Mouse (Mus musculus) myocyte (in vitro differentiated cells): Measurements from ENCODE around the gene 1810010H24Rik. TPM values are rescaled to one million over a fixed set of nuclear protein-coding genes. Genes with fewer than 3 reads are reported as not detected.

ENCODE experiments used
- H3K27me3 ChIP-seq: one replicate; pipeline ENCODE4 v1.6.1; 2011; ENCODE audit not compliant: control insufficient read depth, insufficient read depth, insufficient read length
- H3K36me3 ChIP-seq: one replicate; pipeline ENCODE4 v1.6.1; 2011; ENCODE audit not compliant: control insufficient read depth, insufficient read depth
- H3K4me2 ChIP-seq: one replicate; pipeline ENCODE4 v1.6.1; 2011; ENCODE audit warnings: low read depth, control low read depth
- H3K4me3 ChIP-seq: one replicate; pipeline ENCODE4 v1.5.1; 2011; ENCODE audit warnings: mild to moderate bottlenecking, control low read depth, moderate library complexity
- H3K79me2 ChIP-seq: one replicate; pipeline ENCODE4 v1.6.1; 2011; ENCODE audit not compliant: control insufficient read depth, insufficient read depth
- H3ac ChIP-seq: one replicate; pipeline ENCODE4 v1.6.1; 2011; ENCODE audit not compliant: control insufficient read depth, insufficient read length
- CEBPB ChIP-seq: IDR thresholded peaks from 2 replicates; pipeline ENCODE4 v1.6.1; 2011; ENCODE audit warnings: mild to moderate bottlenecking, moderate library complexity; ENCODE audit not compliant: poor library complexity, insufficient read depth, severe bottlenecking
- E2F4 ChIP-seq: IDR thresholded peaks from one replicate; pipeline ENCODE4 v1.6.1; 2011; ENCODE audit warnings: mild to moderate bottlenecking, control low read depth, moderate library complexity; ENCODE audit not compliant: insufficient read depth
- MAX ChIP-seq: IDR thresholded peaks from one replicate; pipeline ENCODE4 v1.6.1; 2011; ENCODE audit warnings: low read depth, mild to moderate bottlenecking, control low read depth
- MYOD1 ChIP-seq, 3 experiments: IDR thresholded peaks; one replicate each; pipeline ENCODE4 v1.6.1; 2011; ENCODE audit warnings: control low read depth in 2 of 3, low read depth in 2 of 3, mild to moderate bottlenecking in 2 of 3, moderate library complexity in 1 of 3; ENCODE audit not compliant: insufficient read length in 2 of 3, control insufficient read depth in 1 of 3
- MYOG ChIP-seq, 3 experiments: IDR thresholded peaks; one replicate each; pipeline ENCODE4 v1.6.1; 2011; ENCODE audit warnings: control low read depth in 2 of 3, low read depth in 2 of 3, mild to moderate bottlenecking in 2 of 3; ENCODE audit not compliant: insufficient read length in 2 of 3, control insufficient read depth in 1 of 3, insufficient read depth in 1 of 3
- POLR2A ChIP-seq: IDR thresholded peaks from one replicate; pipeline ENCODE4 v1.6.1; 2011; ENCODE audit warnings: low read depth, mild to moderate bottlenecking, control low read depth, moderate library complexity; ENCODE audit not compliant: insufficient read length
- POLR2AphosphoS2 ChIP-seq: IDR thresholded peaks from one replicate; pipeline ENCODE4 v1.6.1; 2011; ENCODE audit warnings: low read depth, control low read depth; ENCODE audit not compliant: insufficient read length
- REST ChIP-seq: IDR thresholded peaks from one replicate; pipeline ENCODE4 v1.6.1; 2011; ENCODE audit warnings: mild to moderate bottlenecking, control low read depth, moderate library complexity; ENCODE audit not compliant: insufficient read depth, insufficient read length
- SRF ChIP-seq: IDR thresholded peaks from one replicate; pipeline ENCODE4 v1.6.1; 2011; ENCODE audit warnings: low read depth; ENCODE audit not compliant: control insufficient read depth, insufficient read length
- TCF12 ChIP-seq: IDR thresholded peaks from one replicate; pipeline ENCODE4 v1.6.1; 2011; ENCODE audit warnings: mild to moderate bottlenecking, control low read depth; ENCODE audit not compliant: poor library complexity, insufficient read depth, severe bottlenecking
- TCF3 ChIP-seq: IDR thresholded peaks from one replicate; pipeline ENCODE4 v1.6.1; 2011; ENCODE audit warnings: low read depth, control low read depth; ENCODE audit not compliant: insufficient read length
- USF1 ChIP-seq: IDR thresholded peaks from one replicate; pipeline ENCODE4 v1.6.1; 2011; ENCODE audit warnings: low read depth, mild to moderate bottlenecking, control low read depth, moderate library complexity
- polyA plus RNA-seq: library from polyadenylated mRNA; unstranded; fragments of >200 nt; fragmentation: generic; extraction: Trizol; gene quantifications from one replicate; pipeline ENCODE4 v1.2.1, GENCODE M21; 2012; ENCODE audit warnings: missing spikeins

1810010H24Rik gene
- 2.5 TPM for polyA plus RNA-seq

GRCm38 (mm10) chr11:107025411-107026321 lies at the start of gene 1810010H24Rik:
TSS of gene 1810010H24Rik (plus strand) at chr11:107025681.
- TF ChIP-seq MYOG (IDR thresholded peaks at IDR 0.05; ENCODE audit: control insufficient read depth in 1 of 3, insufficient read depth in 1 of 3, insufficient read length in 2 of 3, low read depth in 2 of 3), result no peak
- no peak for TF ChIP-seq MAX
- no peak for TF ChIP-seq MYOD1 (IDR thresholded peaks at IDR 0.05; ENCODE audit: control insufficient read depth in 1 of 3, insufficient read length in 2 of 3, low read depth in 2 of 3)
- no peak for TF ChIP-seq TCF3
- no peak for TF ChIP-seq REST
- no peak for TF ChIP-seq E2F4
- no peak for TF ChIP-seq POLR2AphosphoS2
- Histone ChIP-seq H3K4me2 (peak within 1 kb of the TSS; percentile 85), H3K79me2 (no peaks in the 10 kb centered on the region), H3K36me3 (no peaks in the 10 kb centered on the region), H3K4me3 (peak within 1 kb of the TSS; percentile 39), H3K27me3 (no peaks in the 10 kb centered on the region), H3ac (no peak within 1 kb of the TSS)

- no peaks in the 10 kb centered on the region for H3K79me2 ChIP-seq
- H3K4me2 ChIP-seq, result no peak overlapping the region
- no peak overlapping the region for H3K4me3 ChIP-seq
- H3K27me3 ChIP-seq, result no peaks in the 10 kb centered on the region
- H3ac ChIP-seq, result no peak overlapping the region
- no peaks in the 10 kb centered on the region for H3K36me3 ChIP-seq
- TF ChIP-seq MAX (no peak), POLR2A (no peak), E2F4 (no peak), POLR2AphosphoS2 (no peak), MYOD1 (IDR thresholded peaks at IDR 0.05; ENCODE audit: control insufficient read depth in 1 of 3, insufficient read length in 2 of 3, low read depth in 2 of 3) (no peak), MYOG (IDR thresholded peaks at IDR 0.05; ENCODE audit: control insufficient read depth in 1 of 3, insufficient read depth in 1 of 3, insufficient read length in 2 of 3, low read depth in 2 of 3) (no peak), REST (no peak), USF1 (no peak), SRF (no peak), CEBPB (no peak), TCF12 (no peak), TCF3 (no peak)
Measured at GRCm38 (mm10) chr11:106976194-106976593, 49.3 kb upstream of the 1810010H24Rik start.

- TF ChIP-seq MAX, result no peak
- no peak for TF ChIP-seq SRF
- TF ChIP-seq USF1, result no peak
- TF ChIP-seq MYOD1 (IDR thresholded peaks at IDR 0.05; ENCODE audit: control insufficient read depth in 1 of 3, insufficient read length in 2 of 3, low read depth in 2 of 3), result no peak
- no peak for TF ChIP-seq POLR2A
- no peak for TF ChIP-seq POLR2AphosphoS2
- TF ChIP-seq REST, result no peak
- no peaks in the 10 kb centered on the region for H3K36me3 ChIP-seq
- H3K4me2 ChIP-seq, result no peak overlapping the region
- H3ac ChIP-seq, result no peak overlapping the region
- H3K79me2 ChIP-seq, result no peaks in the 10 kb centered on the region
- no peak overlapping the region for H3K4me3 ChIP-seq
- no peaks in the 10 kb centered on the region for H3K27me3 ChIP-seq
Measured at GRCm38 (mm10) chr11:106980455-106980854, 45.0 kb upstream of the 1810010H24Rik start.

- Histone ChIP-seq H3K36me3 (peaks cover 3% of the 10 kb centered on the region), H3K79me2 (no peaks in the 10 kb centered on the region), H3ac (no peak overlapping the region), H3K4me2 (no peak overlapping the region), H3K27me3 (no peaks in the 10 kb centered on the region), H3K4me3 (no peak overlapping the region)
- TF ChIP-seq POLR2AphosphoS2 (no peak), E2F4 (no peak), MYOG (IDR thresholded peaks at IDR 0.05; ENCODE audit: control insufficient read depth in 1 of 3, insufficient read depth in 1 of 3, insufficient read length in 2 of 3, low read depth in 2 of 3) (no peak), MYOD1 (IDR thresholded peaks at IDR 0.05; ENCODE audit: control insufficient read depth in 1 of 3, insufficient read length in 2 of 3, low read depth in 2 of 3) (no peak), POLR2A (no peak), REST (no peak), USF1 (no peak)
Measured at GRCm38 (mm10) chr11:106981787-106982186, 43.7 kb upstream of the 1810010H24Rik start.

- Histone ChIP-seq H3K36me3 (peaks cover 8% of the 10 kb centered on the region), H3K27me3 (no peaks in the 10 kb centered on the region), H3K4me2 (no peak overlapping the region), H3ac (no peak overlapping the region), H3K4me3 (no peak overlapping the region), H3K79me2 (no peaks in the 10 kb centered on the region)
- TF ChIP-seq SRF (no peak), MYOG (IDR thresholded peaks at IDR 0.05; ENCODE audit: control insufficient read depth in 1 of 3, insufficient read depth in 1 of 3, insufficient read length in 2 of 3, low read depth in 2 of 3) (peak in 1 of 3 experiments; percentile 62), CEBPB (no peak), TCF3 (no peak)
Measured at GRCm38 (mm10) chr11:106982351-106982750, 43.1 kb upstream of the 1810010H24Rik start.
